Mouse (Mus musculus): ENCODE results near the gene Gm7971. TPM values are rescaled to one million over a fixed set of nuclear protein-coding genes. Genes with fewer than 3 reads are reported as not detected.
"Not testable (repeated sequence)": the region's sequence is repeated elsewhere in the genome, so short reads cannot be mapped to it uniquely, and the experiment has no call there.

Gm7971 gene
- total RNA-seq (2014; rRNA removed; ENCODE audit: low replicate concordance) (not detected in 2 replicates), polyA plus RNA-seq (2015; fragmentation: Nextera tagmentation; extraction: Ambion mirVana) (not detected in 2 replicates)

GRCm38 (mm10) chr5:95594775-95595174 lies at the start of gene Gm7971:
Gm7971 (minus strand) TSS chr5:95594875.
- H3K4me1 ChIP-seq (ENCODE audit: control insufficient read depth, insufficient read depth); ATAC-seq (ENCODE audit: insufficient read depth, low read depth); H3K27ac ChIP-seq (ENCODE audit: low read depth); H3K4me3 ChIP-seq (ENCODE audit: low read depth, low read length); H3K36me3 ChIP-seq (replicated peaks; ENCODE audit: control insufficient read depth, insufficient read depth, low read length); H3K9ac ChIP-seq (replicated peaks; ENCODE audit: low read depth, low read length); H3K27me3 ChIP-seq (ENCODE audit: control insufficient read depth, insufficient read depth, low read length); DNase-seq (ENCODE audit: low spot score); H3K9me3 ChIP-seq (replicated peaks; ENCODE audit: control insufficient read depth, low read length); H3K4me2 ChIP-seq (ENCODE audit: low read depth, low read length): not testable (repeated sequence)
- no CpG with 5 or more reads among the region's 1 CpGs for WGBS

Other genes starting within 250 kb of the Gm7971 start
- gene D5Ertd577e, start 138.1 kb downstream of the Gm7971 start, total RNA-seq (2014; rRNA removed; ENCODE audit: low replicate concordance), result not detected in 2 replicates
- gene D5Ertd577e, start 138.1 kb downstream of the Gm7971 start, polyA plus RNA-seq (2015; fragmentation: Nextera tagmentation; extraction: Ambion mirVana), result not detected in 2 replicates
- gene Gm3286, start 84.1 kb downstream of the Gm7971 start, total RNA-seq (2014; rRNA removed; ENCODE audit: low replicate concordance), result not detected in 2 replicates
- not detected in 2 replicates for gene Gm3286, start 84.1 kb downstream of the Gm7971 start, polyA plus RNA-seq (2015; fragmentation: Nextera tagmentation; extraction: Ambion mirVana)
- not detected in 2 replicates for gene Gm7978, start 141.3 kb upstream of the Gm7971 start, total RNA-seq (2014; rRNA removed; ENCODE audit: low replicate concordance)
- not detected in 2 replicates for gene Gm7978, start 141.3 kb upstream of the Gm7971 start, polyA plus RNA-seq (2015; fragmentation: Nextera tagmentation; extraction: Ambion mirVana)
- gene Gm7982, start 147.1 kb upstream of the Gm7971 start, total RNA-seq (2014; rRNA removed; ENCODE audit: low replicate concordance), result not detected in 2 replicates
- not detected in 2 replicates for gene Gm7982, start 147.1 kb upstream of the Gm7971 start, polyA plus RNA-seq (2015; fragmentation: Nextera tagmentation; extraction: Ambion mirVana)
- gene E330014E10Rik, start 181.1 kb upstream of the Gm7971 start, total RNA-seq (2014; rRNA removed; ENCODE audit: low replicate concordance), result not detected in 2 replicates
- not detected in 2 replicates for gene E330014E10Rik, start 181.1 kb upstream of the Gm7971 start, polyA plus RNA-seq (2015; fragmentation: Nextera tagmentation; extraction: Ambion mirVana)

Measured in heart, postnatal 0 days (tissue).